Mouse (Mus musculus) gastrocnemius, adult 18-20 months (tissue): Measurements from ENCODE around the gene Sh3rf3. TPM values are rescaled to one million over a fixed set of nuclear protein-coding genes. Genes with fewer than 3 reads are reported as not detected.

Experiments
- DNase-seq: peaks from one replicate; pipeline ENCODE4 v3.0.0; 2021; ENCODE audit warnings: low spot score
- microRNA-seq: library from miRNA; unstranded; fragments of <30 nt; microRNA quantifications from one replicate; pipeline ENCODE4 v1.2.0, GENCODE M21; 2021
- total RNA-seq, 2 experiments: library from RNA; stranded (reverse); gene quantifications; 2 replicates each; pipeline ENCODE4 v1.2.3; 2021

The Sh3rf3 gene
- total RNA-seq, 2 experiments from 2014 or later = 0.41 to 0.64 TPM

- no peak for DNase-seq
Observed at GRCm38 (mm10) chr10:59162185-59162897, 349.2 kb downstream of the Sh3rf3 start.

DNA sequence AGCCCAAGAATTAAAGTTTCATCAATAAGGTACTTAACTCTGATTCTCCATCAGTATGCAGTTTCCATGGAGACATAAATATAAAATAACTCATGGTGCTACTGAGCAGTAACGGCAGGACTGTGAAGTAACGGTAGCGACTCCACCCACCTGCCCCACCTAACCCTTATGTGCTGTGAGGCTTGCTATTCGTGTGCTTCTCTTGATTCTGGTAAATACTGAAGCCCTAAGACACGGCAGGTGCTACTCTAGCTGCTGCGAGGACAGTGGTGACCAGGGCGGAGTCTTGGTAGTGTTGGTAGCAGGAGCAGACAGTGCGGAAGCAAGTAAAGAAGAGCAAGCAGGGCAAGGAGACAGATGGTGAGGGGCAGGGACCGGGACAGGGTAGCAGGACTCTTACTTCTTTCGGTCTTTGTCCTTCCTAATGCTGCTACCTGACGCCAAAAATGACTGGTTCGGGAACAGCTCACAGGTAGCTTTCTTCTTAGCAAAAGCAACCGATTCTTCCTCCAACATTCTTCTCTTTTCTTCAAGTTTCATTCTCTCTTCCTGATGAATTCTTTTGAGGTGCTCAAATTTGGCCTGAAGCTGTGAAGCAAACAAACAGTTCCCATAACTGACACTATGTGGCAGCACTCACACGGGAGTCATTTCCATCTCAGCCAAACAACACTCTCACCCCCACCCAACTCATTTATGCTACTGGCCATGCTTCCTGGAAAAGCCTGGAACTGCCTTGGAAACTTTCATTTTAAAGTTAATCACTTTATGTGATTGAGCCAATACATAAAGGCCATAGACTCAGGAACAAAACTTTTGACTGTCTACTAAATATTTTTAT, 353.2 kb downstream of the Sh3rf3 start:
- DNase-seq = peak; percentile 42

DNA sequence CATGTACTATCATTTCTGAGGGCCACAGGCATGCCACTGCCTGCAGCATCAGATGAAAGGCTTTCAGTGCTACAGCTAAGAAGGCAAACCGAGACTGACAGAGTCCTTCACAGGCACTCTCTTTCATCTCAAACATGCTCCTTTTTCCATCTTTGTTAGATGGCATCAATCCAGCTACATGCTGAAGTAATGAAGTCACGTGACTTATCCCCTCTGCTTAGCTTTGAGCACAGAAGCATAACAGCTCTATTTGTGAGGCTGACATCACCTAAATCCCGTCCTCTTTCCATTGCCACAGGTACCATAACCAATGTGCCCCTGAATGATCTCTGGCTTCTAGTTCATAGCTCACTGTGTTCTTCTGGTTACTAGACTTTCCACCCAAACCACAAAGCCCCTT, 357.9 kb downstream of the Sh3rf3 start:
- DNase-seq = no peak

DNA sequence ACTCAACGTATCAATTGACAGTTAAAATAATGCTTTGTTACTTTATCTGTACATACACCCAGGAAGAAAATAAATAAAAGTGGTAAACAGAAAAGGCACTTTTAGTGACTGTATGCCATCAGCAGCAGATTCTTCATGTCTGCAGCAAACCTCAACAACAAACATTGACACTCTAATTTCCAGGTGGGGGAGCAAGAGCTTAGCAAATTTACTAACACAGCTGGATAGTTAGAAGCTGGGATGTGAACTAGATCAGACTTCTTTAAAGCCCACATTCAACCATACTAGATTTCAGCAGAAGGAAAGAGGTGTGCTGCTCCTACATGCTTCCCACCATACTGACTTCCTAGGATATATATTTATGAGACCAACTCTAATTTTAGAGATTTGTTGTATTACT, 359.4 kb downstream of the Sh3rf3 start:
- no peak for DNase-seq

DNA sequence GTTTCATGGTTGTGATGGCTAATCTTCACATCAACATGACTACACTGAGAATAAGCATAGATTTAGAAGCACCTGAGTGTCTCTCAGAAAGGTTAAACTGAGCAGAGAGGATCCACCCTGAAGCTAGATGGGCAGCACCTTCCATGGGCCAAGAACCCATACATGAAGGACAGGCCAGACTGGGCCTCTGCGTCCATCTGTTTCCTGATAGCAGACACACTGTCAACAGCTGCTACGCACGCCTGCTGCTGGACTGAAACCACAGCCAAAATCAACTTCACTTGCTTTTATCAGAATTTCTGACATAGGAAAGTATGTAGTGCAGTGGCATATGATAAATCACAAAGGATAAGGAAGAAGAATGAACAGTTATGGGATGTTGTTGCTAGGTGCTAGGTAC, 366.5 kb downstream of the Sh3rf3 start:
- DNase-seq = no peak

GRCm38 (mm10) chr10:59182306-59182705, 369.1 kb downstream of the Sh3rf3 start:
- DNase-seq = no peak

Small RNA genes within 50 kb of the gene (microRNA-seq; reads per million reads assigned to microRNA genes)
- gene Gm27672 = not detected

Other genes with a start within 250 kb of the Sh3rf3 start
- under 1 TPM in 1 of 2 experiments, not detected in 1; 0.14 TPM for gene Edar, start 137.7 kb upstream of the Sh3rf3 start, total RNA-seq
- gene Gm17542, start 95.1 kb upstream of the Sh3rf3 start, total RNA-seq = not detected